Comparison of ENCODE assay signal across 12 mouse cellular contexts in genomic region chr13:25675208-25675607, GRCm38 (mm10).
"Had no signal": no experiment of that assay in that cellular context is flagged by ENCODE, and none has a peak within 500 bp of the region (broad histone marks: within the 10 kb centered on the region; RNA-seq: fewer than 3 reads in every experiment).

No protein-coding gene starts in this region.

- H3K4me3 ChIP-seq: left cerebral cortex, adult 2 months; liver, embryonic 13.5 days had no signal

- H3K4me1 ChIP-seq: liver, embryonic 13.5 days had no signal

- H3K27ac ChIP-seq: left cerebral cortex, adult 2 months; liver, embryonic 13.5 days had no signal

- H3K27me3 ChIP-seq: liver, embryonic 13.5 days had no signal

- DNase-seq: kidney, postnatal 10 days; kidney, postnatal 36 days; layer of hippocampus, postnatal 36 days; liver, embryonic 13.5 days; lung, adult 2 months; lung, postnatal 14 days; lung, postnatal 4 days; midbrain, embryonic 14.5 days; thymus, adult 18-20 months; thymus, postnatal 36 days had no signal

- H3K9ac ChIP-seq: liver, embryonic 13.5 days had no signal

- H3K36me3 ChIP-seq: liver, embryonic 13.5 days had no signal

- H3K4me2 ChIP-seq: liver, embryonic 13.5 days; midbrain, embryonic 11.5 days had no signal

- H3K9me3 ChIP-seq: liver, embryonic 13.5 days had no signal
